Mouse (Mus musculus): Measurements from ENCODE around the gene Tardbp.

Tardbp gene

GRCm38 (mm10) chr4:148639455-148639854 is 12.6 kb upstream of the Tardbp start:
- no peak for DNase-seq (ENCODE audit: low spot score in 2 of 2)

- no peak for DNase-seq (ENCODE audit: low spot score in 2 of 2)
Observed at GRCm38 (mm10) chr4:148638302-148638701, 11.5 kb upstream of the Tardbp start.

GRCm38 (mm10) chr4:148635309-148635708 is 8.5 kb upstream of the Tardbp start:
- no peak for DNase-seq (ENCODE audit: low spot score in 2 of 2)

GRCm38 (mm10) chr4:148633395-148634061 is 6.7 kb upstream of the Tardbp start:
- no peak for DNase-seq (ENCODE audit: low spot score in 2 of 2)

GRCm38 (mm10) chr4:148632013-148632692 is 5.3 kb upstream of the Tardbp start:
- DNase-seq (ENCODE audit: low spot score in 2 of 2): no peak

GRCm38 (mm10) chr4:148627246-148627645 is 427 bp upstream of the Tardbp start:
- DNase-seq (ENCODE audit: low spot score in 2 of 2): no peak

- no peak for DNase-seq (ENCODE audit: low spot score in 2 of 2)
Observed at GRCm38 (mm10) chr4:148625756-148626622, 830 bp downstream of the Tardbp start.

GRCm38 (mm10) chr4:148625010-148625409 is 1.8 kb downstream of the Tardbp start:
- DNase-seq (ENCODE audit: low spot score in 2 of 2): no peak

GRCm38 (mm10) chr4:148623609-148624008 is 3.2 kb downstream of the Tardbp start:
- DNase-seq (ENCODE audit: low spot score in 2 of 2): no peak

GRCm38 (mm10) chr4:148622485-148622884 is 4.3 kb downstream of the Tardbp start:
- DNase-seq (ENCODE audit: low spot score in 2 of 2): no peak

GRCm38 (mm10) chr4:148620718-148621117 is 6.1 kb downstream of the Tardbp start:
- no peak for DNase-seq (ENCODE audit: low spot score in 2 of 2)

GRCm38 (mm10) chr4:148619805-148620204 is 7.0 kb downstream of the Tardbp start:
- no peak for DNase-seq (ENCODE audit: low spot score in 2 of 2)

- DNase-seq (ENCODE audit: low spot score in 2 of 2): no peak
Observed at GRCm38 (mm10) chr4:148613738-148614137, 13.1 kb downstream of the Tardbp start.

- DNase-seq (ENCODE audit: low spot score in 2 of 2): no peak
Observed at GRCm38 (mm10) chr4:148612557-148612956, 14.3 kb downstream of the Tardbp start.

- DNase-seq (ENCODE audit: low spot score in 2 of 2): no peak
Observed at GRCm38 (mm10) chr4:148610631-148611364, 16.0 kb downstream of the Tardbp start.

GRCm38 (mm10) chr4:148609805-148610204 is 17.0 kb downstream of the Tardbp start:
- no peak for DNase-seq (ENCODE audit: low spot score in 2 of 2)

GRCm38 (mm10) chr4:148607758-148608157 is 19.1 kb downstream of the Tardbp start:
- DNase-seq (ENCODE audit: low spot score in 2 of 2): peak; percentile 75 to 84

- DNase-seq (ENCODE audit: low spot score in 2 of 2): peak in 1 of 2 experiments; percentile 65
Observed at GRCm38 (mm10) chr4:148604541-148605165, 22.2 kb downstream of the Tardbp start.

- DNase-seq (ENCODE audit: low spot score in 2 of 2): peak; percentile 77 to 78
Observed at GRCm38 (mm10) chr4:148604141-148604540, 22.7 kb downstream of the Tardbp start.

GRCm38 (mm10) chr4:148603376-148604139 is 23.3 kb downstream of the Tardbp start:
- peak in 1 of 2 experiments; percentile 26 for DNase-seq (ENCODE audit: low spot score in 2 of 2)

All from right cerebral cortex, adult 2 months (tissue).